Mouse (Mus musculus): Measurements from ENCODE around the gene Tmem221.

The Tmem221 gene

DNA sequence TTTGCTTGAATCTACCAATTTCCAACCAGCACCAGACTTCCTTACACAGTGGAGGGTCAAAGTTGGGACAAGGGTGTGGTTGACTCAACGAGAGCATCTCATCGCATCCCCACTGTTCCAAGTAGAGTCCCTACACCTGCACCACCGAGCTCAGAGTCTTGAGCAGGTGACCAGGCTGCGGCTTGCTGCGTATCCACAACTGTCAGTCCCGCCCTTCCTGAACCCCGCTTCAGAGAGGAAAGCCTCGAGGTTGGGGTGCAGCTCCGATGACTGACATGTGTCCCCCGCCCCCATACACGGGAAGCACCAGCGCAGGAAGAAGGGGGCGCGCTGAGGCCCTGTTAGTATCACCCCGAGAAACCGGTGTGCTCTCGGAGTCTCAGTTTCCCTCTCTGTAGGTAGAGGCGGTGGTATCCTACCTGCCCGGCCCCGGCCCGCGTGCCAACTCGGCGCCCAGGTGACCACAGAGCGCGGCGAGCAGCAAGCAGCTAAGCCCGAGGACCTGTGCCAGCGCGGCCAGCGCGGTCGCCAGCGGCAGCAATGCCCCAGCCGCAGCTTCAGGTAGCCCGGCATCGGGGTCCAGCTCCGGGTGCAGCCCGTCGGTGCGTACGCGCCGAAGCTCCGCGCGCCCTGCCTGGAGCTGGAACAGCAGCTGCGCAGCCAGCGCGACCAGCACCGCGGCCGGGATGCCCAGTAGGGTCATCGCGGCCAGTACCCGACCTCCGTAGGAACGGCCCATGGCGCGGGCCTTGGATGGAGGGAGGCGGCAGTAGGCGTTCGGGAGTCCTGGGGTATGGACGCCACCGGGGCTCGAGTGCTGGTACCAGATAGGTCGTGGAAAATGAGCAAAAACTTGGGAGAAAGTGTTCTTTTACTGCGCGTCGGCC, at the start of gene Tmem221:
Gene Tmem221 (minus strand): TSS at position 801 of the 887 bp plus-strand sequence.
- DNase-seq = peak; percentile 82

DNA sequence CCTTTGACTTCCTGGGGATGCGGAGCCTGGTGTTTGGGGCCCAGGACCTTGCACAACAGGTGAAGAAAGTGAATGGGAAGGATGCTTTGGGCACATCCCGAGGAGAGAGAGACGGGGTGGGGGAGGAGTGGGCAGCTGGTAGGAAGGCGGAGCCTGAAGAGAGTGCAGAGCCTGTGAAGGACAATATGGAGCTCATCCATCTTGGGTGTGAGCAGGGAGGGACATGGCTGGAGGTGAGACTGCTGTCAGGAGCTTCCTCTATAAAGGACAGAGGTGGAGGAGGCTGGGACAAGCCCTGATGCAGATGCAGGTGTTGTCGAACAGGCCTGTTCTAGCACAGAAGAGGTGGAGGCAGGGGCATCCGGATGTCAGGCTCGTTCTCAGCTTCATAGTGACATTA, 45.4 kb upstream of the Tmem221 start:
- DNase-seq = no peak

DNA sequence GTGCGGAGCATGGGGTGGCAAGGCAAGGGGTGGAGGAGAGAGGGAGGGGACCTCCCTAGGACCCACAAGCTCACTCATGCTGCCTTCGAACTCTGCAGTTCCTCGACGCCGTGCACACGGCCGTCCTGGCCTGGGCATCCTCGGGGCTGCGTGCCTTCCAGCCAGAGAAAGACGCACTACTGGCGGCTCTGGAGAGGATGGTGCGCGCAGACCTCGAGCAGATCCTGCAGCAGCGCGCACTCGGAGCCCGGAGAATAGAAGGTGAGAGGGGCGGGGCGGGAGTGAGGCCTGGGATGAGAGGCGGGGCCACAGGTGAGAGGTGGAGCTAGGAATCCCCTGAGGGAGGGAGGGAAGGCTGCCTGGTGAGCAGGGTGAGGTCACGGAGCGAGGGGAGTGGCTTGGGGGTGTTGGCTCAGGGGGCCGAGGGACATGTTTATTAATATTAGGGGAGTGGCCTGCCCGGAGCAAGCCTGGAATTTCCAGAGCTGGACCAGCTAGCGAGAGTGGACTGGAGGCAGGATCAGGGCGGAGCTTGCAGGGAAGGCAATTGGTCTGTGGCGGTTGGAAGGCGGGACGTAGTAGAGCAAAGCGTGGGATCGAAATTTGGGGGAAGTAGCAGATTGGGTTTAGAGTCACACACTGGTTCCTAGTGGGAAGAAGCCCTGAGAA, 44.1 kb upstream of the Tmem221 start:
- DNase-seq = peak; percentile 51

DNA sequence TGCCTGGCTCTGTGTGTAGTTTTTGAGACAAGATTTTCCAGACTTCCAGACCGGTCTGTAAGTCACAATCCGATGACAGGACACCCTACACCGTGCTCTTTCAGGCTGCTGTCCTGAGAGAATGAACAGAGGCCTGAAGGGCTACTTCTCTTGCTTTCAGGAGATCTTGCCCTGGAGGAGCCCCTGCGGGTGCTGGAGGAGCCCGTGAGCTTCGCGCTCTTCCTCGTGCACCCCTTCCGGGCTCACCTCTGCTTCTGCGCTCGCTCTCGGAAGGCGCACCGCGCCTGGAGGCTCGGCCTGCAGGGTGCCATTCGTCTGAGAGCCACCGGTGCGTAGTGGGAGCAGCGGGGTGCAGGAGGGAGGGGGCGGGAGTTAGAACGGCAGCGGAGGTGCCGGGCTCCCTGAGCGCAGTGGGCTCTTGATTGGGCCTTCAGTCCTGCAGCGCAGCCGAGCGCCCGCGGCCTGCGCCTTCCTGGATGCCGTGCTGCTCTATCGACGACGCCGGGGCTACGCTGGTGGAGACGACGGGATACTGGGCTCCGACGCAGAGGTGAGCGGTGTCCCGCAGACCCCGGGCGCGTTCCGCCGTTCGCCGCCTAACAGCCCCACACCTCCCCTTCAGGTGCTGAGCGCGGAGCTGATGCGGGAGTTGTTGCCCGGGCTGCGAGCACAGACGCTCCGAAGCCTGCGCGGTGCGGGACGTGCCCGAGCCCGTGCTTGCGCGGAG, 43.4 kb upstream of the Tmem221 start:
- peak; percentile 76 for DNase-seq

DNA sequence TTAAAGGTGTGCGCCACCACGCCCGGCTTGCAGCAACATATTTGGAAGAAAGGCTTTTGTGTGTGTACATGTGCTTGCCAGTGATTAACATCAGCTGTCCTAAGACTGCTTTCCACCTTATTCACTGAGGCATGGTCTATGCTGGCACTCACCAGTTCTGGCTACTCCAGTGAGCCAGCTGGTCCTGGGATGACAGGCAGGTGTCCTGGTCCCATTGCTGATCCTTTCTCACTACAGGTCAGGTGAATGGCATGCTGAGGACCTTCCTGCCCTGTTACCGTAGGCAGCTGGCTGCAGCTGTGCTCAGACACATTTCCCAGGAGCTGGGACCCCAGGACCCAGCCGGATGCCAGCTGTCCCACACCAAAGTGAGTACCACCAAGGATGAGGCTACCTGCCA, 40.2 kb upstream of the Tmem221 start:
- no peak for DNase-seq

DNA sequence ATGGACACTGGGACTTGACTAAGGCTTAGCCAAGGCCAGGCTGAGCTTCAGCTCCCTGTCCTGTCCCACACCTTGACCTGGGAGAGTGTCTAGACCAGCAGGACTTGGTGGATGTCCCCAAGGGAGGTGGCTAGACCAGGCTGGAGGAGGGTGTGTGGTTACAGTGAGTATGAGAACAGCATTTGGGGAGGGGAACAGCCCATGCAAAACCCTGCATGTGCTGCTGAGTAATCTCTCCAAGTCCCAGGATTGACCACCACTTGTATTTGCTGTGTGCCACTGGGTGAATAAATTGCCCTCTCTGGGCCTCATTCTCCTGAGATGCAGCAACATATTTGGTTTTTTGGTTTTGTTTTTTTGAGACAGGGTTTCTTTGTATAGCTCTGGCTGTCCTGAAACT, 39.7 kb upstream of the Tmem221 start:
- DNase-seq = no peak

DNA sequence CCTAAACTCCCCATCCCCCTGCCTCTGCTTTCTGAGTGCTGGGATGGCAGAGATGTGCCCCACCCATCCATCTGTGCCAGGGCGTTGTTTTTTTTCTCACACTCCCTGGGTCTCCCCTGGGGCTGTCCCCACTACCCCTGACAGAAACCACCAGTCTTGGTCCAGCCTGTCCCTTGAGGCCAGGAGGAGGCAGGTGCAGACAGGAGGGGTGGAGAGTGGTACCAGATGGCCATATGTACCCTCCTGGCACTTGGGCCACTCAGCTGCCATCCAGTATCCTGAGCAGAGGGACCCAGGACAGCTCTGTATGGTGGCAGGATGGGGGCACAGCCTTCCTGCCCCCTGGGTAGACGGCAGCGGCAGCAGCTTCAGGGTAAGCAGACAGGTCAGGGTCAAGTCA, 38.8 kb upstream of the Tmem221 start, which contains the start of gene Fam129c:
Gene Fam129c (plus strand): TSS at position 198 of the 400 bp plus-strand sequence.
- DNase-seq = no peak

DNA sequence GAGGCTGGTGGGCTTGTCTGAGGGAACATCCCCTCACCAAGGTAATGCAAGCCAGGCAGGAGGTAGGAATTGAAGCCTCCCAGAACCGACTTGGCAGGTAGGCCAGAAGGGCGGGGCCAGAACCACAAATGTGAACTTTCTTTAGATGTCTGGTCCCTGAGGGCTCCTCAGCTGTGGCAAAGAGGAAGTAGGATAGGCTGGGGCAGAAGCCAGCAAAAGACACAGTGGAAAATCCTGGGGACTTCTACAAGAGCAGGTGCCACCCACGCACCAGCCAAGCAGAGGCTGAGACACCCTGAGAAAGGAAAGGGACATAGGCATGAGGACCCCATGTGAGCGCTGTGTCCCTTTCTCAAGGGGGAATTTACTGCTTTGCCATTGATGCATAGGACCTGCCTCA, 38.1 kb upstream of the Tmem221 start:
- DNase-seq = peak; percentile 44

DNA sequence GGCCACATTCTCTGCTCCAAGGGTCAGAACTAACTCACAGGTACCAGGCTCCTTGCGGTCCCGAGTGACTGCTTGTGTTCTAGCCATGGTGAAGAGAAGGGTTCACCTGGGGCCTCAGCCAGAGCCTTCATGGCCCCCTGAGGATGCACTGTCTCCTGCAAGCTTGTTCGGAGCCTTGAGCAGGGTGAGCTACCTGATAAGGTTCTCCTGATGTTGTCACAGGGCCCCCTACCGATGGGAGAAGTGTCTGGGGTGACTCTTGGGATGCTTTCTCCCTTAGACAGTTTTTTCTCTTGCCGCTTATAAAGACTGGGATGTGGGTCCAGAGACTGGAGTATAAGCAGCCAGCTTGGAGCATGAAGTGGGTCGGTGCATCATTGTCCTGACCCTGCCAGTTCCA, 37.7 kb upstream of the Tmem221 start:
- DNase-seq = no peak

DNA sequence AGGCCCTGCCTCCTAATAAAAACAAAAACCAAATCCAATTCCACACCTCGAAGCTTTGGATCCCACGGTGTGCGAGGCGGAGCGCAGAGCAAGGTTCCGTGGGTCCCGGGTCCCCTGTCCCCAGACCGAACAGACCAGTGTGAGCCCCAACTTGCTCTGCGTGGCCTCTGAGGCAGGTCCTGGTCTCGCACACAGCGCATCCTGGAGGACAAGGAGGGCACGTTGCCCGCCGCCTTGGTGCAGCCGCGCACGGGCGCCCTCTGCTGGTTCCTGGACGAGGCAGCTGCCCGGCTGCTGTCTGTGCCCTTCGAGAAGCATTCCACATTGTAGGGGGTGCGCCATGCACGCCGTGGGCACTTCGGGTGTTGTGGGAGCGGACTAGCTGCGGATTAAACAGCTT, 37.2 kb upstream of the Tmem221 start:
- peak; percentile 99 for DNase-seq

DNA sequence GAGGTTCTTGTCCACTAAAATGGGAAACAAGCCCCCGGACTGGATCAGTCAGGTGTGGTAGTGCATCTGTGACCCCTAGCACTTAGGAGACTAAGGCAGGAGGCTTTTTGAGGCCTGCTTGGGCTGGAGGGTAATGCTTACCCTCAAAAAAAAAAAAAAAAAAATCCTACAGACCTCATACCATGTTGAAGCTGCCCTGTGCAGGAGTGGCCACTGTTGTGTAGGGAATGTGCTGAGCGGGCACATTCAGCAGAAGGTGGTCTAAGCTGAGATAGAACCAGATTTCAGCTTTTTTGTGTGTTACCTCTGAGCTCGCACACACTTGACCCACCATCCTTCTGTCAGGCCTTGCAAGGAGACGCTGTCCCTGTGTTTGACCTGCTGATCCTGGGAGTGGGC, 35.7 kb upstream of the Tmem221 start:
- no peak for DNase-seq

DNA sequence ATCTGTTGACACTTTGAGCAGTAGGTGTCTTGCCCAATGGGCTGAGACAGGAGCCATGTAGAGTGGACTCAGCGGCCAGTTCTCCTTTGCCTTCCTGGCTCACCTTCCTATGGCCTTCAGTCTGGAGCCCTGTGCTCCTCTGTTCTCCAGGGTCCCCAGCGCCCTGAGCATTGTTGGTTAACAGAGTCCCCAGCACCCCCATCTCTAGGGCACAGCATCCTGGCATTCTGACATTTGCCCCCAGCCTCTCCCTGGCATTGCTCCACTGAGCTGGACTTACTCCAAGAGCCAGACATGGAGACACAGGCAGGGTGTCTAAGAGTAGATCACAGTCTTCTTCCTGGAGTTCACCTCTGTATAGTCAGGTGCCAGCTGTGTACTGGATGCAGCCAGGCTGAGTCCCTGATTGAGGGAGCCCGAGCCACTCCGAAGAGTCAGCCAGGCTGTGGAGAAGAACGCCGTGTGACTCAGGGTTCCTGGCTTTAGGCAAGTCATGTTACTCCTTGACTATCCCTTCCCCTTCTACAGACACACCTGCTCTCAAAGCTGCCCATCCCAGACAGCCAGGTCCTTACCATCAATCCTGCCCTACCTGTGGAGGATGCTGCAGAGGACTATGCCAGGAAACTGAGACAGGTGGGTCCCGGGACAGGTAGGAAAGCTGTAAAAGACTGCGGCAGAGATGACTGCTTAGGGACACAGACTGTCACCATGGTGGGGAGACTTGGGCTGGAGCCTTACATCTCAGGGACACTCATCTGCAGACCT, 35.1 kb upstream of the Tmem221 start:
- no peak for DNase-seq

DNA sequence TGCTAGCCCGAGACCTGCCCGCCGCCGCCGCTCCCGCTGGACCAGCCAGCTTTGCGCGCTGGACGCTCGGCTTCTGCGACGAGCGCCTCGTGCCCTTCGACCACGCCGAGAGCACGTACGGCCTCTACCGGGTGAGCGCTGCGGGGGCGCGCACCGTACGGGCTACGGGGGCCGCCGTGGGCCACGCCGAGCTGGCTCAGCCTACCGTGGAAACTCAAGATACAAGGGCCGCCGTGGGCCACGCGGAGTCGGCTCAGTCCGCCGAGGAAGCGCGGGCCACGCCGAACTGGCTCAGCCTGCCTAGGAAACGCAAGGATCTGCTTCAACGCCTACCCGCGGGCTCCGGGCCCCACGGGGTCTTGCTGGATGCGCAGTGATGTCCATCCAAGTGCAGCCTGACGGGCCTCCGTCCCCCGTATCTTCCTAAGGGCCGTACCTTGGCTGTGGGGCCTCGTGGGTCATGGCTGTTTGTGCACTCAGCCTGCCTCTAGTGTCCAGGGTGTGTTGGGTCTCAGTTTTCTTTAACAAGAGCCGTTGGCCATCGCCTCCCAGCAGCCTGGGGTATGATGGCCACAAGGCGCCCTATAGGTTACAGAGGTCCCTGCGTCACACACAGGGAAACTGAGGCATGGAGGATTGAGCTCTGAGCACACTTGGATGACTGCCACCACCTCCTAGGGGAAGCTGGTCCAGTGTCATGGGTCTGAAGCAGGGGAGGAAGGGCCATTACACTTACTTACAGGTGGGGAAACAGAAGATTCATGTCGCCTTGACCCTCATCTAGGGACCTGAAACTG, 33.9 kb upstream of the Tmem221 start:
- peak; percentile 88 for DNase-seq

DNA sequence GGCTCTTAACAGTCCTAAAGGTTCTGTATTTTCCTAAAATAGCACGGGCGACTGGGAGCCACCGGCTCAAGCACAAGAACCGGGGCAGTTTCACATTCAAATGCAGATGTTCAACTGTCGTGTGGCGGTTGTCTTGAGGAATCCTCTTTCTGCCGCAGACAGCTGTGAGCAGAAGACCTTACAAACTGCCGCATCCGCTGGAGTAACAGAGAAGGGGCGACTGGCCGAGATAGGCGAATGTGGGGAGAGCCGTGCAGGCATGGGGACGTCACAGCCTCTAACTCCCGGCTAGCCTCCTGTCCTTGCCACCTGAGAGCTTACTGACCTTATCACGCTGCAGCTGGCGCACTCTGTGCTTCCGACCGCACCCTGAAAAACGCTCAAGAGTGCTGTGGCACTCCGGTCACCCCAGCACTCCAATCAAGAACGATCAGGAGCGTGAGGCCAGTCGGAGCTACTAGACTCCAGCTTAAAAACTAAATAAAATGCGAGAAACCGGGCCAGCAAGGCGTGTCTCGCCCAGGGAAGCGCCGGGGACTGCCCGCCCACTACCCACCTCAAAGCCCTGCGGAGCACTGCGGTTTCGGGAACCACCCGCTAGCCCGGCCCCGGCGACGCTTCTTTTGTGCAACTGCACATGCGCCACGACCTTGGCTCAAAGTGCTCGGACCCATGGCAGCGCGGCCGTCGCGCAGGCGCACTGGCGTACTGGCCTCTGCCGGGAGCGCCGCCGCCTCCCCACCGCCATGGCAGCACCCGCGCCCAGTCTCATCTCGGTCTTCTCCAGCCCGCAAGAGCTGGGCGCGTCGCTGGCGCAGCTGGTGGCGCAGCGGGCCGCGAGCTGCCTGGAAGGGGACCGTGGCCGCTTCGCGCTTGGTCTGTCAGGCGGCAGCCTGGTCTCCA, 33.1 kb upstream of the Tmem221 start, which contains the start of gene Pgls:
Gene Pgls (plus strand): TSS at position 706 of the 903 bp plus-strand sequence.
- DNase-seq = peak; percentile 93

DNA sequence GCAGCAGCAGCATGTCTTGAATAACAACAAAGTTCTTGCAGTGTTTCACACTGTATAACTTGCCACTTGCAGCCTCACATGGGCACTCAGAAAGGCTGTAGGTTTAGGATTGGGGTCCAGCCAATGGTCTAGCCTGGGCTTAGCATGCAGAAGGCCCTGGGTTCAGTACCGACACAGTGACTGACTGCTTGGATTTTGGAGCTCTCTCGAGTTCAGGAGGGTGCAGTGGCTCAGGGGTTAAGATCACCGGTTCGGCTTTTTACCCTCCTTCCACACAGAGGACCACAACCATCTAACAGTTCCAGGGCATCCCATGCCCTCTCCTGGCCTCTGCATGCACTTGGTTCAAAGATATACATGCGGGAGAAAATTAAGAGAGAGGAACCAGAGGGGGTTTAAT, 32.3 kb upstream of the Tmem221 start:
- DNase-seq = peak; percentile 49

DNA sequence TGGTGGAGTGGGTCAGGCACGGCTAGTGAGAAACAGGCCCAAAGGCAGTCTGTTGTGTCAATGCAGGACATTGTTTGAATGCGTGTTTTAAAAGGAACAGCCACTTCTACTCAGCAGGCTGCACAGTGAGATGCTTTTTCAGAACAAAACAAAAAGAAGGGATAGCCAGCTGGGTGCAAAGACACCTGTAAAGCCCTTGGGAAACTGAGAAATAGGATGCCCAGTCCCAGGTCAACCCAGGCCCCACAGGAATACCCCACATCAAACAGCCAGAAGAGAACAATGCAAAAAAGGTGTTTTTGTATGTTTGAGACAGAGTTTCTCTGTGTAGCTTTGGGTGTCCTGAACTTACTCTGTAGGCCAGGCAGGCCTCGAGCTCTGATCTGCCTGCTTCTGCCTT, 30.1 kb upstream of the Tmem221 start:
- DNase-seq = no peak

DNA sequence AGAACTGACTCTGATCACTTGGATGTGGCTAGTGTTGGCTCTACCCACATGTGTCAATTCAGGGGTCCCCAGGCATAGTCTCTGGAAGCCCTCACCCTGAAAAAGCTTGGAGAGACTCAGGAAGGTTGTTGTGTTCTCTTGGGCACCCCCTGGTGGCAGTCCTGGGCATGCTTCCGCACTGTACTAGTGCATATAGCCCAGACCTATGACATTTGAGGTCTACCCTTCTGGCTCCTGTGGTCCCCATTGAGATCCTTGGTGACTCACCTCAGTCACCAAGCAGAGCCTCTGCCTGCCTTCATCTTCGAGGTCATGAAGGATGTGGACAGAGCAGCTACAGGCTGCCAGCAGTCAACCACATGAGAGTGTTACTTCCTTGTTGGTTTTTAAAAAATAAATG, 28.2 kb upstream of the Tmem221 start:
- DNase-seq = peak; percentile 86

DNA sequence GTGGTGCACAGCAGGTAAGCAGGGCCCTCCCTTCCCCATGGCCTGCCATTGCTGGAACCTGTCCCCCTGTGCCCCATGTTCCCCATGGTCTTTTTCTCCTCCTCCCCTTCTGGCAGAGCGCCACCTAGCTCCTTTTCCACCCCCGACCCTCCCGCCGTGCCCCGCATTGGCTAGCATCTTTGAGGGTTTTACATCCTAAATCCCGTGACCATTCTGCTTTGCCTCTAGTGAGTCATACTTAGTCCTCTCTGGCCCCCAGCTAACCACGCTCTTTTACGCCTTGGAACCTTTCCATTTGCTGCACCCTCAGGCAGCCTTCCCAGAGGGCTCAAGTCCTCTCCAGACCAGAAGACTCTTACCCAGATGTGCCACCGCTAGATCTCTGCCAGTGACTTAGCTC, 21.5 kb upstream of the Tmem221 start:
- no peak for DNase-seq

DNA sequence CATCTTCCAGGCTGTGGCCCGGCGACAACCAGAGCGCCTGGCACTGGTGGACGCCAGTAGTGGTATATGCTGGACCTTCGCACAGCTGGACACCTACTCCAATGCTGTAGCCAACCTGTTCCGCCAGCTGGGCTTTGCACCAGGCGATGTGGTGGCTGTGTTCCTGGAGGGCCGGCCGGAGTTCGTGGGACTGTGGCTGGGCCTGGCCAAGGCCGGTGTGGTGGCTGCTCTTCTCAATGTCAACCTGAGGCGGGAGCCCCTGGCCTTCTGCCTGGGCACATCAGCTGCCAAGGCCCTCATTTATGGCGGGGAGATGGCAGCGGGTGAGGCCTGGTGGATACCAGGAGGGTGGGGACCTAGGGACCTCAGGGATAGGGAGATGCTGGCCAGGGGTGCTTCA, 20.8 kb upstream of the Tmem221 start:
- no peak for DNase-seq

DNA sequence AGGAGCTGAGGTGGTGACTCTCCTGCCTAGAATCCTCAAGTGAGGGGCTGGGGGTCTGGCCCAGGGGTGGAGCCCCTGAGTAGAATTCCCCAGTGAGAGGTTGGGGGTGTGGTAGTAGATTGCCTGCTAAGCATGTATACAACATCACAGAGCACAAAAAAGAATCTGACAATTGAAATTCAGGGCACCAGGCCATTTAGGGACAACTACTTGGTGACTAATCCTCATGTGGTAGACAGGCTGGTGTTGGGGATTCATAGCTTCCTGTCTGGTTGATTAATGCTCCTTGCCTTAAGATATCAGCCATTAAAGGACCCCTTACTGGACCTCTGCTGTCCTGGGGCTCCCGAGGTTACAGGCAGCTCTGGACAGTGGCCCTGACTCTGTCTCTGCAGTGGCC, 20.3 kb upstream of the Tmem221 start:
- no peak for DNase-seq

Measured in thymus, postnatal 4 days (tissue).